Mouse (Mus musculus) v-Abl transformed pro-B cells (cell line): Measurements from ENCODE around the gene Dmc1.

ENCODE experiments used
- in situ Hi-C, 2 experiments: fragments of 400-800 bp; cut with MboI; formaldehyde crosslinking; loops; one replicate each; pipeline ENCODE4 v1.15.1; 2025; ENCODE audit not compliant: unreplicated experiment in 2 of 2

Dmc1 gene

DNA sequence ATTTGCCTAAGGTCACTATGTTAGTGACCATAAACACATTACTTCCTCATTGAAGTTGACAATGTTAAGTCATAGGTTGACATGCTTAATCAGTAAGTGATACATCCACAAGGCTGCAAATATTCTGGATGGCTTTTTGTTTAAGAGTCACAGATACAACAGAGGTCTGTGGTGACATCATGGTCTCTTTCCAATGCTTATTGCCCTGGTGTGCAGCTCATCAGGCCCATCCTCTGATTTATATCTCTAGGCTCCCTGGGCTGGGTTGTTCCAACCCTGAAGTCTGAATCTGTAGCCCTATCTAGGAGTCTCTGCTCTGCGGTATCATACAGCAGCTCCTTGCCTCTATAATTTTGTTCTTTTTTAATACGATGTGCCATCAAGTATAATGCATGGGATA, 28.0 kb downstream of the Dmc1 start:
- in situ Hi-C loops = no loop called here

DNA sequence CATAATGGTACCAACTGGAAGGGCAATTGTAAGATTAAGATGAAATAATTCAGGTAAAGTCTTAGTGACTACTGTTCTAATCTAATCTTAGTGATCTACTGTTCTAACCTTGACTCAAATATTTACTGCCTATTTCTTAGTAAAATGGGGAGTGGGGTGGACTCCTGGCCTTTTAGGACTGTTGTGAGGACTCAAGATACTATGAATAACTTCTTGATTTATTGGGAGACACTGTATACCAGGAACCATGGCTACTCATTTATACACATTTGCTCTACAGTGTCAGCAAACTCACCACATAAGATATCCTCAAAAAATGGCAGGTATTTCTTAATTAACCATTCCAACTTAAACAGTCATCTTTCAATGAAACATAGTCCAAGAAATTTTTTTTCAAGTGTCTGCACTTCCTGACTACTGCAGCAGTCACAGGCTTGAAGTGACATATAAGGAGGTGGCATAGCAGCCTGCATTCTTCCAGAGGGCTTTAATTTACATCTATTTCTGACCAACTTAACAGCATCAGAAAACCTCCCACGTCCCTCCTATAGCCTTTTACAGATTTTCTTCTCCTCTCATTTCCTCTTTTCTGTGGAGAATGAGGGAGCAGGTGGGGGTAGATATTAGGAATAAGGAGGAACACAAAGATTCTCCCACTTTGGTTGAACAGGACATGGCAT, 29.2 kb downstream of the Dmc1 start:
- in situ Hi-C loops = no loop called here

DNA sequence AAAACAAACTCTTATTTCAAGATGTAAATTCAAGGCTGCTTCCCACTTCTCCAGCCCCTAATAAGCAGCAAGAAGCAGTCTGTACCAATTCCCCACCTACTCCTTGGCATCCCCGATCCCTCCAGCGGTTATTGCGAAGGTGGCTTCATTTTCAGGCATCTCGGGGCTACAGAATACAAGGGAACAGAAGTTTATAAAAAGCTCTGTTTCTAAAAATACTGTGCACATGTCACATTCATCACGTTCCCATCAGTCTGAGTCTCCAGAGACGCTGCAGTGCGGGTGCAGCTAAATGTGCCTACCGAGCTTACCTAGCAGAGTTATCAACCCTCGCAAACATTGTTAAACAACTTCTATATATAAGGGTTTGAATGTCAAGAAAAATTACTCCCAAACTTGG, 42.5 kb downstream of the Dmc1 start:
- in situ Hi-C loops = no loop called here

DNA sequence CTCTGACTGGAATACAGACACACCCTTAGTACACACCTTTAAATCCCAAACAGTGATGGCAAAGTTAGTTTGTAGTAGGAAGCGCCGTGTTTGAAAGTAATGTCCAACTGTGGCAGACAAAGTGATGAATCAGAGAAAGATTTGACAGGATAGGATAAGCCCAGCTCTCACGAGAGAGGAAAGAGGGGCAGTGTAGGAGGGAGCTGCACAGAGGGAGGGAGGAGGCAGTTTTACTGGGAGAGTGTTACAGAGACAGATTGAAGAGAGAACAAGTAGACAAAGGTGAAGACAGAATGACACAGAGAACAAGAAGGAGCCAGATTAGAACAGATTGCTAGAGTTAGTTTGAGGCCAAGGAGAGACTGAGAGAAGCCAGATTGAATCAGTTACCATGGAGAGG, 45.3 kb downstream of the Dmc1 start:
- in situ Hi-C loops = no loop called here

DNA sequence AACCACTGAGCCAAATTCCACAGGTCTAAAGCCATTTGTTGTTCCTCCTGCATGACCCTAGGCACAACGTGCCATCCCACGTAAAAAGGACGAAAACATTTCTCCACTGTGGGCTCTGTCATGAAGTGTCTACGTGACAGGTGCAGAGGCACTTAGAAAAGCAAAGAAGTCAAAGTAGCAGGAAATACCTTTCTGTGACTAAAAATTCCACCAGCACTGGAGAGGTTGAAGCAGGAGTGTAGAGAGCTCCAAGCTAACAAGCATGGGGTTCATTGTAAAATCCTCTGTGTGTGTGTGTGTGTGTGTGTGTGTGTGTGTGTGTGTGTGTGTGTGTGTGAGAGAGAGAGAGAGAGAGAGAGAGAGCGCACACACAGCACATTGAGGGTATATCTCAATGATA, 52.3 kb downstream of the Dmc1 start:
- in situ Hi-C loops = no loop called here

DNA sequence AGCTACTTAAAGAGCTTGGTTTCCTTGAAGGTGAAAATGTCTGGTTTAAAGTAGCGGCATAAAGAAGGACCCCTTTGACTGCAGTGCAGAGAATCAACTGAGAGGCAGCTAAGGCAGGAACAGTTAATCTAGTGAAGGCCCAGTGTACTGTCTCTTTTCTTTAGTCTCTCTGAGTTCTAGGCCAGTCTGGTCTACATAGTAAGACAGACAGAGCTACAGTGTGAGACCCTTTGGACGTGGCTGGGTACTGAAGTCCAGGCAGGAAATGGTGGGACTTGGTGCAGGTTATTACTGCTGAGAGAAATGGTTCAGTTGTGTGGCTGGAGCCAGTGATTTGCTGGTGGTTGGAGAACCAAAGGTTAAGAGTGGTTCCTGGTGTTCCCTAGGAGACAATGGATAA, 56.7 kb downstream of the Dmc1 start:
- in situ Hi-C loops = no loop called here

DNA sequence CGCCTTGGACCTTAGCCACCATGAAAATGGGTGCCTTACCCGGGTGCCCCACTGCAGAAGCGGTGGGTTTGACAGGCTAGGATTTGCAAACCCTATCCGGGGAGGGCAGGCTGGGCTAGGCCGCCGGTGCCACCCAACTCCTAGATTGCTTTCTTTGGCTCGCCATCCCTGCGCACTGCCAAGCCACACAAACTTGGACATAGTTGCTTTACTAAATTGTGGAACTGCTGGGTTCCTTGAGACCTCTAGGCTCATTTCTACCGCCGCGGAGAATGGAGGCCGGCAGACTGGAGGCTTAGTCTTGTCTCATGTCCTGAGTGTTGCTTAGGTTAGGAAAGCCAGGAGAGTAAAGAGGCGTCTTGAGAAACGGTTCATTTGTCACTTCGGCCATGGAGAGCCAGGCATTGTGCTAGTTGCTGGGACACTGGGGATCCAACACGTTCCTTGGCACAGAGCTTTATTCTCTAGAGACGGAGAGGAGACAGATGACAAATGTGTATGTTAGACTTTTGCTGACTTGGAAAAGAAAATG, 57.6 kb downstream of the Dmc1 start:
- in situ Hi-C loops = no loop called here

DNA sequence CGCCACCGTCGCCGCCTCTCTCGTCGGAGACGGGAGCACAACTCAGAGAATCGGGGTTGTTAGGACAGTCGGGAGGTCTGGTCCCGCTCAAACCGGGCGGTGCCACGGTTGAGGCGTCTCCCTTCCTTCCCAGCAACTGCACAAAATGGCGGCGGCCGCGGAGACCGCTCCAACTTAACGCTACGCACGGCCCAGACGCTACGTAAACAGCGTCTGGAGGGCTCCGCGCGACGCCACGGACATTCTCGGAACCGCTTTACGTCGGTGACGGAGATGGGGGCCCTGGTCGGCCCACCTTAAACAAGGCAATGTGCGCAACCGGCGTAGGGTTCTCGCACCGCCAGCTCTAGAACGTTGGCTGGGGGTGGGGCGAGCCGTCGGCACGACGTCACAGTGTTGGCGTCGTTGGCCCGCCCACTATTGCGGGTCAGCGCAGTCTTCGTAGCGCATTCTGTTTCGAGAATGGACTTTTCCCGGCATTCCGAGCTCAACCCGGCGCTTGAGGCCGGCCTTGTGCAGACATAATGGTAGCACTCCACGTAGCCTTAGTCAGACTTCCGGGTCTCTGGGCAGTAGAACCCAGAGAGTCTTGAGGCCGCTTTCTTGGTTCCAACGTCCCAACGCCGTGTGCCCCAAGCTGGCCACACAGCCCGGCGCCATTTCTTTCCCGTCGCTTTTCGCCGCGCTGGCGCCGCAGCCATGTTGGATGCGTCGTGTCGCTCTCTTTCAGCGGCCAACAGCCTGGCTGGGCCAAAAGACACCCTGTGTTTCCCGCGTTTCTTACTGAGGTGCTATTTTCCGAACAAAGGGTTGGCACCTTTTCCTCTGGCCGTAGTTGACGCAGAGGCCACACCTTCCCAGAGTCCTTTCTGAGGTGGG, 58.3 kb downstream of the Dmc1 start, which contains the start of gene Ddx17:
Ddx17 (minus strand) TSS at position 332 of the 879 bp plus-strand sequence.
- in situ Hi-C loops = no loop called here

DNA sequence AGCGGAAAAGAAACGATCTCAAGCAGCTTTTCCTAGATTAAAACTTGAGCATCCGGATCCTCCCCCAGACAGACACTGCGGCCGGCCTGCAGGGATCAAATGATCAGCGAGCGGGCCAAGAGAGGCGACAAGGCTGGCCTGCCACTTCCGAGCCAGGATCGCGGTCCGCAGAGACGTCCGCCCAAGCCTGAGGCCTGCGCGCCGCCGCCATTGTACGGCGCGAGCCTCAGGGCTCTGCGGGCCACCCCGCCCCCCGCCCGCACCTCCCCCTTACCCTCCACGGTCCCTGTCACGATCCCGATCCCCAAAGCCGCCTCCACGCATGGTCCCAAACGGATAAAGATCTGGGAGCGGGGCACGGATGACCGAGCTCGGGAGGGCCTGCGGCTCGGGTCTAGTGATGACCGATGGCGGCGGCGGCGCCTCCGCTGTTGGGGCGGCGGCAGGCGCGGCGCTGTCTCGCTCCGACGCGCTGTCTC, 58.9 kb downstream of the Dmc1 start:
- in situ Hi-C loops = no loop called here

DNA sequence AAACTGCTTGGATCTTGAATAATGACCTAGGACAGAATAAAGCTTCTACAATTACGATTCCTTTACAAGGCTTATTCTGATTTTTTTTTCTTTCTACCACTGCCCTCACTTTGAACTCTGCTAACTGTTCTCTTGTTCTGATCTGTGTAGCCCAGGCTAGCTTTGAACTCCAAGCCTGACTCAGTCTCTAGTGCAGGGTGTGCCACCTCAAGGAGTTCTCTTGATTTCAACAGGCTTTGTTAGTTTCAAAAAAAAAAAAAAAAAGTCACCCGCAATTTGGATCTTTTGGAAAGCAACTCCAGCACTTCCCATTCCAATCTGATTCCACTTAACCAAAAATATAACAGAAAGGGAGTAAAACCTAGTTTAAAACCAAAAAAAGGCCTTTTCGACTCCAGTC, 59.4 kb downstream of the Dmc1 start:
- in situ Hi-C loops = no loop called here

DNA sequence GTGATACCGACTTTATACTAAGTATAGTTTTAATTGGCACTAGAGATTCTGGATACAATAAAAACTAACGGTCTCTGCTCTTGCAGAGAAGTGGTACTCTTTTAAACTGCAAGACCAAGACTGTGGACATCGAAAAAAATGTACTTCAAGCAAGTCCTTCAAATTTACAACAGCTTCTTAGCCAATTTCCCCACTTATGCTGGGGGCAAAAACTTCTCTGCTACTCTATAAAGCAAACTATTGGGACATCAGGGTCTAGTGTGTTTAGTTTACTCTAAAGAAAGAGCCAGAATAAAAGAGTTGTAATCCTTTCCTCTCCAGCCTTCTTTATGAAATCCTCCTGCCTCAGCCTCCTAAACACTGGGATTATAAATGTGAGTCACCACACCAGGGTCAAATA, 60.9 kb downstream of the Dmc1 start:
- in situ Hi-C loops = no loop called here

DNA sequence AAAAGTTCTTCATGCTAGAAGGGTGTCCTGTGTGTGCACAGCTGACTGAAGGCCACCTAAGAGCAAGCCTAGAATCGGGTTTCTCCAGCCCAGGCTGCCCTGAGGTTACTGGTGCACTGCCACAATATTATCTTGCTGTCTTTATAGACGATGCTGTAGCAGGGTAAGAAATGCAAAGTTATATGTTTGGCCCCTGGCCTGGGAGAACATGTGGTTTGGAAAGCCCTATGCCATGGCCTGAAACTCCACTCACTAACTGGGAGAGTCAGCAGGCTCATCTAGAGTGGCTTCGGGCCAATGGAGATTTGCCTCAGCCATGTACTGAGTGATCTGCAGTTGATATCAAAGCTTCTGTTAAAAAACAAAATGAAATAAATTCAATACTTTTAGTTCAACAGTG, 71.1 kb downstream of the Dmc1 start:
- in situ Hi-C loops = no loop called here

DNA sequence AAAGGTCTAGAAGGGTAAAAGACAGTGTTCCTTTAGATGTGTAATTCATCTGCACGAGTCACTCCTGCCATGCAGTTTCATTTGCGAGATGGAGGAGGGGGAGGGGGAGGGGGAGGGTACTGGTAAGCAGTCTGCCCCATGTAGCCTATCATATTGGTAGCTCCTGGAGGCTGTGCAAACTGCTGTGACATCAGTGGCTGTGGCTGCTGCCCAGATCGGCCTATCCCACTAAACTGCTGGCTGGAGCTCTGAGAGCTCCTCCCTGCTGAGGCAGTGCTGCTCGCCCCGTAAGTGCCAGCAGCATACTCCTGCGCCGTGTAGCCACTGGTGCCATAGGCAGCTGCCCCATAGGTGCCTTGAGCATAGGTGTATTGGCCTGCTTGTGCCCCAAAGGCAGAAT, 75.0 kb downstream of the Dmc1 start:
- in situ Hi-C loops = no loop called here

DNA sequence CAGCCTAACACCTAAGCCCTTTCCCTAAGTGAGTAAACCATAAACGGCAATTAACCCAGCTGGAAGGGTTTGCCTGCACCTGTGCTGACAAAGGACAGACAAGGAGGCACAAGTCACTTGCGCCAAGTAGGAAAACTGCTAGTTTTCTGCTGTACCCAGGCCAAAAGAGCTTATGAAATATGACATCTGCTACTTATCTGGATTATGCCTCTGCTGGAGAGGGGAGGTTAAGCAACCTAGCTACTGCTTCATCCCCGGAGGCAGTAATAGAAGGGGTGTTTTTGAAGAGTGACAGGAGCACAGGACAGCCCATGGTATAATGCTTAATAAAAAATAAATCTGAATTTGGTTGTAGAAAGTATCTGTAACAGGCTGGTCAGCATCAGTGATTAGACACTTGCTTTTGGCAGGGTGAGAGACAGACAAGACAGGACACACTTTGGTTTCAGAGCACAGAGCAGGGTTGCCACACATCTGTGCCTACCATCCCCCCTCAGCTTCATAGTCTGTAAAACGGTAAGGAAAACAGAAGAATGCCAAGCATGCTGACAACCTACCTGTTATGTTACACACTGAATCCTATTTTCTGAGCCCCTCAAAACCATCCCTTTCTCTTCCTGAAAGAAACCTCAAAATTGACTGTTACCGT, 76.8 kb downstream of the Dmc1 start:
- in situ Hi-C loops = no loop called here

DNA sequence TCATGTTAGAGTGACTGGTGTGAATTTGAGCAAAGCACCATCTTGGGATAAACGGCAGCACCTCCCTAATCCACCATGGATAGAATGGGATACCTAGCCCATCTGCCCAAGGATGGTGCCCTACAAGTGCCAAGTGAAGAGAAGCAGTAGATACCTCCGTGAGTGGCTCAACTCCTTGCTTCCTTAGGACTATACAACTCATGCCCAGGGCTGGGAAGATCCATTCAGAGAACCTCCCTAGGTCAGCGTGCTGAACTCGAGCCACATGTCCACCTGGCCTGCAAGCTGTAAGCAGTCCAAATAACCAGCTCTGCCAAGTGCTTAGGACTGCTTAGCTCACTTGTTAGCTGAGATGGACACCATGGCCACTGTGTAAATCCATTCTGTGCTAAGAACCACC, 77.7 kb downstream of the Dmc1 start:
- in situ Hi-C loops = no loop called here

DNA sequence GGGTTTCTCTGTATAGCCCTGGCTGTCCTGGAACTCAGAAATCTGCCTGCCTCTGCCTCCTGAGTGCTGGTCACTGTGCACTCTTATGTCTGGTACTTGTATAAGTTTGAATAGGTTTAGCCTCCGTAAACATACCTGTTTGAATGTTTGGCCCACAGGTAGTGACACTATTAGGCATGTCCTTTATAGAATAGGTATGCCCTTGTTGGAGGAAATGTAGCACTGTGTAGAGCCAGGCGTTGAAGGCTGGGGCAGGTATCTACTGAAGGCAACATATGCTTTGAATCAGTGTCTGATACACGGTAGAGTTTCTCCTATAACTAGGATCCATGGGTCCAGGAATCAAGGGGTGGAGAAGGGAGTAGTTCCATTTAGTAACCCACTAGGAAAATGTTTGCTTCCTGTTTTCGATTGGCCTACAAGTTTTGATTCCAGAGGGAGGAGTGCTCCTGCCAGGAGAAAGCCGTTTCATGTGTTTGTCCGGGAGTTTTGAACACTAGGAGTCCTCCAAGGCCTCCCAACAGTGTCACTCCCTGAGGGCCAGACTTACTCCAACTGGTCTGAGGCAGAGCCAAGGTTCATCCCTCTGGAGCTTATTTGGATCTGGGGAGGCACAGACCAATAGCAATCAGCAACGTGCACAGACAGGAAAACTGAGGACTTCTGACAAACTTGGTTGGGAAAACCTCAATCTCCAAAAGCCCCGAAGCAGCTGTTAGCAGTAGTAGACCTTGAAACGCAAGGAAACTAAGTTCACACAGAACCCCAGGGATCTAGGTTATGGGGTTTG, 78.7 kb downstream of the Dmc1 start:
- in situ Hi-C loops = no loop called here

DNA sequence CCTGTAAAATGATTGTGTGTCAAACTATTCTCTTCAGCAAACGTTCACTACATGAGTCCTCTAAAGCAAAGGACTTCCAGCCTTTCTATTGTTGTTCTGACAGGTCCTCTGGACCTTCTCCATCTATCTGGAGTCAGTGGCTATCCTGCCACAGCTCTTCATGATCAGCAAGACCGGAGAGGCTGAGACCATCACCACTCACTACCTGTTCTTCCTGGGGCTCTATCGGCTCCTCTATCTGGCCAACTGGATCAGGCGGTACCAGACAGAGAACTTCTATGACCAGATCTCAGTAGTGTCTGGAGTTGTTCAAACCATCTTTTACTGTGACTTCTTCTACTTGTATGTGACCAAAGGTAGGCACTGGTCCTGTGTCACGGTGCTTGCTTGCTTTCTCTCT, 79.3 kb downstream of the Dmc1 start:
- in situ Hi-C loops = no loop called here

DNA sequence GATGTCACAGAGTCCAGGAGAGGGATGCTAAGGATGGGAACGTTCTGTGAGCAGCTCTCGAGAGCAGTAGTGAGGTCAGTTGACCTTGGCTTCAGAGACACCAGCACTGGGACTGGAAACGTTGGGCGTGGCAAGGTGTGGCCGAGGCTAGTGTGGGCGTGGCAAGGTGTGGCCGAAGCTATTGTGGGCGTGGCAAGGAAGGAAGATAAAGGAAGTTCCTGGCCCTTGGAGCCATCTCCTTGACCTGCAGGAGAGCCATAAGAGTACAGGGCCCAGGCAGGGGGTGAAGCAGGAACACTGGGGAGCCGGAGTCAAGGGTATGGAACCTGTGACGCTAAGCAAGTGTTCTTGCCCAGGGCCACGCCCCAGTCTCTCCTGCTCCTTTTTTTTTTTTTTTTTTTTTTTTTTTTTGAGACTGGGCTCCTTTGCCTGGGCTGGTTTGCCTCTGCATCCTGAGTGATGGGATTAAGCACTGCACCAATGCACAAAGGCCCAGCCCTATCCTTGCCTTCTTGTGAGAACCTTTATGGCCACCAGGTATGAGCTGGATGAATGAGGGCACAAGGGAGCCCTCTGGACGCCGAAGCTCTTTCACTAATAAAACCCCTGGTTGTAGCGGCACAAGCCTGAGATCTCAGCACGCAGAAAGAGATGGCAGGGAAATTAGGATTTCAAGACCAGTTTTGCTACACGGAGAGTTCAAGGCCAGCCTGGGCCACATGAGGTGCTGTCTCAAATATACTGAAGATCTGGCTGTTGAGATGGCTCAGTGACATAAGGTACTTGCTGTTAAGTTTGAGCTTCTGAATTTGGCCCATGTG, 85.3 kb downstream of the Dmc1 start:
- in situ Hi-C loops = no loop called here

DNA sequence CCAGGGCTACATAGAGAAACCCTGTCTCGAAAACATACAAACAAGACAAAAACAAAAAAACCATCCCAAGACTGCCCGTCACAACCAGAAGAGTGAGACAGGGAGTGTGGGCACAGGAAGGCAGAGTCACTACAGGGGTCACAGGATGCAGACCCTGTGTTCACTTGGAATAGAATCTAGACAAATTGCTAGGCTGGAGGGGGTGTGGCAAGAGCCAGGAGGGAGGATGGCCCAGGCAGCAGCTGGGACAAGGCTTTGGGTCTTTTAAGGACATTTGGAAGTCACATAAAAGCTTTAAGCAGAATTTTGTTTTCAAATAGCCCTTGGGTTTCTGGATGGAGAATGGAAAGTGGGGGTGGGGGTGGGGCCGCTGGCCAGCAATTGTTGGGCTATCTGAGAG, 86.3 kb downstream of the Dmc1 start:
- in situ Hi-C loops = no loop called here

DNA sequence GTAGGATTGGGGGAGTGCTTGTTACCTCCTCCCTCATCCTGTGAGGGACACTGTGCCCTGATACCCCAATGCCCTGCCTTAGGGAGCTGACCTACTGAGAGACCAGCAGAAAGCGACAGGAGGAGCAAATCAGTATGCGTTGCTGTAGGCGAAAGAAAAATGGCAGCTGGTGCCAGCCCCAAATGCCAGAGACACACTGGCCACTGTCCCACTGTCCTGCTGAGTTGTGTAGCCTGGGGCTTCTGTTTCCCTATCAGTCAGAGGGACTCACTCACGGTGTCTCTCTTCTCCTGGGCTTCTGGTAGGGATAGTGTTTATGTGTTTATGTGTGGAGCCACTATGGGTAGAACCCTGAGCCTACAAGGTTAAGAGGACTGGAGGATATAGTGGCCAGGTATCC, 87.2 kb downstream of the Dmc1 start:
- in situ Hi-C loops = no loop called here
